Mouse (Mus musculus): ENCODE results near the gene Fbxl15. TPM values are rescaled to one million over a fixed set of nuclear protein-coding genes. Genes with fewer than 3 reads are reported as not detected.

The Fbxl15 gene
- total and polyA plus RNA-seq, 2 experiments from 2014 or later = 10.4 to 12.2 TPM

DNA sequence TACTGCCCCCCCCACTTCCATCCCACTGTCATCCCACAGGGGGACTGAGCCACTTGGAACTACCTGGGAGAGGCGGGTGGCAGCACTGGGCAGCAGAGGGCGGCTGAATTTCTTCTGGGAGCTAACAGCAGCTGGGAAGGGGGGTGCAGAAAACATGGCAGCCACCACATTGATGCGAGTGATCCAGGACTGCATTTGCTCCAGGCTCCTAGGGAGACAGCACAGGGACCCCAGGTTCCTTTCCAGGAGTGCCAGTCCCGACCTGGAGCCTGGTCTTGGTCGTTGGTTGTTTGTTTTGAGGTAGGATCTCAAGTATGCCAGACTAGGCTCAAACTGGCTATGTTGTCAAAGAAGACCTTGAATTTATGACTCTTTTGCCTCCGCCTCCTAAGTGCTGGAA lies 14.4 kb upstream of the Fbxl15 start:
- Histone ChIP-seq H3K9me3 (replicated peaks; ENCODE audit: control insufficient read depth, low read length) (no peaks in the 10 kb centered on the region), H3K4me3 (ENCODE audit: low read depth, low read length) (no peak overlapping the region), H3K4me1 (ENCODE audit: control insufficient read depth, insufficient read depth) (no peaks in the 10 kb centered on the region), H3K27ac (ENCODE audit: low read depth) (no peak overlapping the region), H3K36me3 (replicated peaks; ENCODE audit: control insufficient read depth, insufficient read depth, low read length) (peaks cover 28% of the 10 kb centered on the region), H3K9ac (replicated peaks; ENCODE audit: low read depth, low read length) (no peak overlapping the region), H3K4me2 (ENCODE audit: low read depth, low read length) (no peak overlapping the region), H3K27me3 (ENCODE audit: control insufficient read depth, insufficient read depth, low read length) (peaks cover 58% of the 10 kb centered on the region)
- DNase-seq (ENCODE audit: low spot score) (no peak), ATAC-seq (ENCODE audit: insufficient read depth, low read depth) (no peak)
- TF ChIP-seq CTCF (IDR thresholded peaks at IDR 0.05; ENCODE audit: low read depth) (no peak), EP300 (IDR thresholded peaks at IDR 0.05; ENCODE audit: low read depth) (no peak)
- WGBS = 72% methylated on average over 6 of the region's 6 CpGs

GRCm38 (mm10) chr19:46314151-46314601 lies 13.8 kb upstream of the Fbxl15 start:
- no peak overlapping the region for H3K4me3 ChIP-seq (ENCODE audit: low read depth, low read length)
- WGBS = 21% methylated on average over 16 of the region's 18 CpGs
- H3K4me2 ChIP-seq (ENCODE audit: low read depth, low read length) = no peak overlapping the region

DNA sequence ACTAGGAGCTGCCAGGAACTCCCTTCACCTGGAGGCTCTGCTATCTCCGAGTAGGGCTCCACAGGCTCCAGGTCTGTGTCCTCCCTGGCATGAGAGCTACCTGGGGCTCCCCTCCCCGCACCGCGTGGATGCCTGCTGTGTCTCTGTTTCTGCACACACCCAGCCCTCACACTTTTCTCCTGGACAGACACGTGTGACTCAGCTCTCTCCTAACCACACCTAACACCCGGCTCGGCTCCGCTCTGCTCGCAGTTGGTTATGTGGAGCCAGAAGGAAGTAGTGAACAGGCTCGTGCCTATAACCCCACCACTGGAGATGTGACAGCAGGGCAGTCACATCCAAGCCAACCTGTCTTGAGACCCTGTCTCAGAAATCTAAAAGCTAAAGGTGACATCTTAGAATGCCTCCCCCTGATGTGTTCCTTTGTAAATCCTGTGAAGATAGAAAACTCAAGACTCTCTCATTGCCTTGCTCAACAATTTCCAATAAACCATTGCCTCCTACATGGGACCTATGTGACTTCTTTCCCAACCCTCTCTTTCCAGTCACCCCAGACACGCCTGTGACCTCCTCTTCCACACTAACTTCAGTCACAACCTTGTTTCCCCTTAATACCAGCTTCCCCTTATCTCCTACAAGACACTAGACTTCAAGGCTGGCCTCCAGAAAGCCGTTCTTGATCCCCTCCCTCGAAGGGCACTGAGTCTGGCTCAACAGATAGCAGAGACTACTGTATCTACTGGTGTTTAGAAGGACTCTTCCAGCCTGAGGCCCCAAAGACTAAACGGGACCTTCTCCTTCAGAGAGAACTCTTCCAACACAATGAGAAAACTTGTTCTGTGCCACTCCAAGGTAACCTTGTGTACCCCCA lies 12.9 kb upstream of the Fbxl15 start:
- no peak for TF ChIP-seq EP300 (IDR thresholded peaks at IDR 0.05; ENCODE audit: low read depth)
- TF ChIP-seq CTCF (IDR thresholded peaks at IDR 0.05; ENCODE audit: low read depth) = no peak
- H3K36me3 ChIP-seq (replicated peaks; ENCODE audit: control insufficient read depth, insufficient read depth, low read length) = peaks cover 21% of the 10 kb centered on the region
- no peak for ATAC-seq (ENCODE audit: insufficient read depth, low read depth)
- no peaks in the 10 kb centered on the region for H3K4me1 ChIP-seq (ENCODE audit: control insufficient read depth, insufficient read depth)
- H3K9ac ChIP-seq (replicated peaks; ENCODE audit: low read depth, low read length) = no peak overlapping the region
- no peaks in the 10 kb centered on the region for H3K9me3 ChIP-seq (replicated peaks; ENCODE audit: control insufficient read depth, low read length)
- no peak for DNase-seq (ENCODE audit: low spot score)
- H3K4me3 ChIP-seq (ENCODE audit: low read depth, low read length) = no peak overlapping the region
- peaks cover 73% of the 10 kb centered on the region for H3K27me3 ChIP-seq (ENCODE audit: control insufficient read depth, insufficient read depth, low read length)
- WGBS = 31% methylated on average over 14 of the region's 14 CpGs
- no peak overlapping the region for H3K27ac ChIP-seq (ENCODE audit: low read depth)
- no peak overlapping the region for H3K4me2 ChIP-seq (ENCODE audit: low read depth, low read length)

More at GRCm38 (mm10) chr19:46314151-46314601, 13.8 kb upstream of the Fbxl15 start:
- Histone ChIP-seq H3K27me3 (ENCODE audit: control insufficient read depth, insufficient read depth, low read length) (peaks cover 64% of the 10 kb centered on the region), H3K9ac (replicated peaks; ENCODE audit: low read depth, low read length) (no peak overlapping the region), H3K9me3 (replicated peaks; ENCODE audit: control insufficient read depth, low read length) (no peaks in the 10 kb centered on the region), H3K4me1 (ENCODE audit: control insufficient read depth, insufficient read depth) (no peaks in the 10 kb centered on the region), H3K27ac (ENCODE audit: low read depth) (no peak overlapping the region), H3K36me3 (replicated peaks; ENCODE audit: control insufficient read depth, insufficient read depth, low read length) (peaks cover 28% of the 10 kb centered on the region)
- ATAC-seq (ENCODE audit: insufficient read depth, low read depth) (no peak), DNase-seq (ENCODE audit: low spot score) (no peak)
- TF ChIP-seq EP300 (IDR thresholded peaks at IDR 0.05; ENCODE audit: low read depth) (no peak), CTCF (IDR thresholded peaks at IDR 0.05; ENCODE audit: low read depth) (no peak)

DNA sequence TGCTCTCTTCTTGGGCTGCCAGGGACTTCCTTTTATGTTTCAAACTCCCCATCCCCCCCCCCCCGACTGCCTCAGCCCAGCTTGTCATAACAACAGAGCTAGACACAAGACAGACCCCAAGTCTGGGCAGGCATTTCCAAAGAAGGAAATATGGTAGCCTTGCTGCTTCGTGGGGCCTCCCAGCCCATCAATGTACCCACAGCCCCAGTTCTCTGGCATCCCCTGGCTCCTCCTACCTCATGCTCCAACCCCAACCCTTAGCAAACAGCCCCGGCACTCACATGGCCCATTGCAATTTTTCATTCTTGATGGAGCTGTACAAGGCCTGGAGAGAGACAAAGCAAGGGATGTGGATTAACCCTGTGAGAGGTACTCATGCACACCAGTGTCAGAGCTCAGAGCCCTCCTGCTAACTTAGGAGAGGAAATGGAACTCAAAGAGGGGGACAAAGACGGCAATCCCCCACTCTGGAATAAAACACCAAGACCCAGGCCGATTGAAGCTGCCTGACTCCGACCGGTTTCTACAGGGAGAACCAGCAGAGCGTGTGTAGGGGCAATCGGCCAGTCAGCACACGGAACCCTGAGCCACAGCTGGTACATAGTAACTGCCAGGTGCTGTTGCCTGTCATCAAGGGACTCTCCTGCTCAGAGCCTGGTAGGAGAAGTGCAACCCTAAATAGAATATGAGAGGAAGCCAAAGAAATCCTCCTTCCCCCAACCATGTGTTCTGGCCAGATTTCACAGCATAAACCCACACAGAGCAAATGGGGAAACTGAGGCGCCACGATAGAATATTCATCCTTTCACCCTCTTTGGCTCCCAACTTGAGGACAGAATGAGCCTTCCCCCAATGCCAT lies 12.0 kb upstream of the Fbxl15 start:
- Histone ChIP-seq H3K9ac (replicated peaks; ENCODE audit: low read depth, low read length) (no peak overlapping the region), H3K27ac (ENCODE audit: low read depth) (no peak overlapping the region), H3K4me2 (ENCODE audit: low read depth, low read length) (no peak overlapping the region), H3K36me3 (replicated peaks; ENCODE audit: control insufficient read depth, insufficient read depth, low read length) (peaks cover 13% of the 10 kb centered on the region), H3K4me1 (ENCODE audit: control insufficient read depth, insufficient read depth) (no peaks in the 10 kb centered on the region), H3K4me3 (ENCODE audit: low read depth, low read length) (no peak overlapping the region), H3K27me3 (ENCODE audit: control insufficient read depth, insufficient read depth, low read length) (peaks cover 82% of the 10 kb centered on the region), H3K9me3 (replicated peaks; ENCODE audit: control insufficient read depth, low read length) (no peaks in the 10 kb centered on the region)
- ATAC-seq (ENCODE audit: insufficient read depth, low read depth) (no peak), DNase-seq (ENCODE audit: low spot score) (no peak)
- TF ChIP-seq CTCF (IDR thresholded peaks at IDR 0.05; ENCODE audit: low read depth) = no peak
- no peak for TF ChIP-seq EP300 (IDR thresholded peaks at IDR 0.05; ENCODE audit: low read depth)
- 42% methylated on average over 12 of the region's 12 CpGs for WGBS

GRCm38 (mm10) chr19:46316846-46317545 lies 11.0 kb upstream of the Fbxl15 start:
- H3K9ac ChIP-seq (replicated peaks; ENCODE audit: low read depth, low read length) = no peak overlapping the region
- 0 out of 2 replicates have a peak, but pooled peaks cover 5% of the 10 kb centered on the region for H3K36me3 ChIP-seq (replicated peaks; ENCODE audit: control insufficient read depth, insufficient read depth, low read length)
- H3K4me1 ChIP-seq (ENCODE audit: control insufficient read depth, insufficient read depth) = no peaks in the 10 kb centered on the region
- H3K4me3 ChIP-seq (ENCODE audit: low read depth, low read length) = peak overlapping the region; percentile 52
- no peaks in the 10 kb centered on the region for H3K9me3 ChIP-seq (replicated peaks; ENCODE audit: control insufficient read depth, low read length)
- TF ChIP-seq EP300 (IDR thresholded peaks at IDR 0.05; ENCODE audit: low read depth) = no peak
- 36% methylated on average over 15 of the region's 15 CpGs for WGBS
- peaks cover 92% of the 10 kb centered on the region for H3K27me3 ChIP-seq (ENCODE audit: control insufficient read depth, insufficient read depth, low read length)
- H3K27ac ChIP-seq (ENCODE audit: low read depth) = no peak overlapping the region
- no peak for DNase-seq (ENCODE audit: low spot score)
- ATAC-seq (ENCODE audit: insufficient read depth, low read depth) = no peak
- peak overlapping the region; percentile 67 for H3K4me2 ChIP-seq (ENCODE audit: low read depth, low read length)

All from heart, postnatal 0 days (tissue).